Mouse (Mus musculus): ENCODE measurements around the gene Tmem109.

Gene Tmem109

DNA sequence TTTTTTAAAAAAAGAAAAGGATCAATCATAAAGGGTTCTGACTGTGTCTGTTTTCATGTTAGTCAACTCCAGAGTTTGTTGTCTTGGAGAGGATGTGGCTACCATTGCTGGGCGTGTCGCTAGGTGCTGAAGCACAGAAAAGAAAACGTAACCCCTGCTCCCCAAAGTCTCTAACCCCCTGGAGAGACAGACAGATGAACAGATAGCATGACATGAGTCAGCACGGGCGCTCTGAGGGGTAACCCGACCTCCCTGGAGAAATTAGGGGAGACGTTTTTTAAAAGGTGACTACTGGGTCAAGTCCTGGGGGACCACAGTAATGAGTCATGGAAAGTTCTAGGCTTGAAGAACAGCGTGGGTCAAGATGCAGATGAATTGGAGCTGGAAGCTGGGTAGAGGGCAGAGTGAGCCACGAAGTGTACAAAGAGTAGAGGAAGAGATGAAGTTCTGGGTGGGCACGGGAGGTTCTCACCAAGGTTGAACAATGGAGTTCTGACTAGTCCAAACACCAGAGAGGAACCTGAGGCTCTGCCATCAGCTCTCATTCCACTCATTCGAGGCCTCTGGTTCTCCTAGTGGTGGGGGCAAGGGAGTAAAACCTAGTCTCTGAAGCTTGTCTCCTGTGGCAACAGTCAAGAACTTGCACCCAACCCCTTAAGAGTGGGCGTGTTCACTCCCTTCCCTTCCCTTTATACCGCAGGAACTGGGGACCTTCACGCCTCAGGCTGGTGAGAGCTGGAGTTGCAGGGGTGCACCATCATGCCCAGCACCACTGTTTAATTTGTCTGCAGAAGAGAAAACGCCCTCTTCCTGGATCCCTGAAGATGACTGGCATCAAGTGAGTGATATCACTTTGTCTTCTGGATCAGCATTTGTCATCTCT lies 42.5 kb downstream of the Tmem109 start, which contains the start of gene Slc15a3:
Gene Slc15a3 (plus strand): TSS at position 718 of the 883 bp plus-strand sequence.
- DNase-seq: no peak

DNA sequence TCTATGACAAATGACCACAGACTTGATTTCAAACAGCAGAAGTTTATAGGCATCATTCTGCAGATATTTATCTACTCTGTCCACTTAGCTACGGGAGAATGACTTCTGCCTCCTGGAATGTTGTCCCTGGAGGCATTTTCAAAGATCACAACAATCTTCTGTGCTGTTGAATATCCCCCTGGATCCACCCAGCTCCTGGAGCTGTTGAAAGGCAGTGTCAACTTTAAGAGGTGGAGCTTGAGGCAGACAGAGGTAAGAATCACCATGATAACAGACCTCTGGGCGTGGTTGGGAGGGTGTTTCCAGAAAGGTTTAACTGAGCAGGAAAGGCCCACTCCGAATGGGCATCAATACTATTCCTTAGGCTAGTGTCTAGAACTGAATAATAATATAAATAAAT lies 46.1 kb downstream of the Tmem109 start:
- no peak for DNase-seq

- DNase-seq: no peak
These were observed 48.2 kb downstream of the Tmem109 start for GRCm38 (mm10) chr19:10833611-10834010.

DNA sequence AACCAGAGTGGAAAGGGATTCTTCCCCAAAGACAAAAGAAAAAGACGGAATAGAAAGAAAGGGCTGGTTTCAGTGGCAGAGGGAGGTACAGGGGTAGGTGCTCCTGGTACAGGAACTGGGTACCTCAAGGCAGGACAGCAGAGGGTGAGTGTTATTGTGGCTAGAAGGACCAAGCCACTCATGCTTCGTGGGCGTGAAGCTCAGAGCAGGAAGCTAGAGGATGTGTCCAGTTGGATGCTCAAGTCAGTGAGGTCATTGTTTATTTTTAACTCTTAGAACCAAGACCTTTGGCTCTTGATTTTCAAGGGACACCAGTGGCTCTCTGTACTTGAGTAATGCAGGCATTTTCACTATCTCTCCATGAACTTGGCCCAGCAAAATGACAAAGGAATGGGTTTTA lies 49.8 kb downstream of the Tmem109 start:
- peak; percentile 38 for DNase-seq

- peak; percentile 89 for DNase-seq
These were observed 50.4 kb downstream of the Tmem109 start for GRCm38 (mm10) chr19:10831424-10831823.

GRCm38 (mm10) chr19:10829436-10830175 lies 52.2 kb downstream of the Tmem109 start, which contains the start of gene Cd6:
TSS of gene Cd6 (minus strand) at chr19:10830058.
- DNase-seq: no peak

DNA sequence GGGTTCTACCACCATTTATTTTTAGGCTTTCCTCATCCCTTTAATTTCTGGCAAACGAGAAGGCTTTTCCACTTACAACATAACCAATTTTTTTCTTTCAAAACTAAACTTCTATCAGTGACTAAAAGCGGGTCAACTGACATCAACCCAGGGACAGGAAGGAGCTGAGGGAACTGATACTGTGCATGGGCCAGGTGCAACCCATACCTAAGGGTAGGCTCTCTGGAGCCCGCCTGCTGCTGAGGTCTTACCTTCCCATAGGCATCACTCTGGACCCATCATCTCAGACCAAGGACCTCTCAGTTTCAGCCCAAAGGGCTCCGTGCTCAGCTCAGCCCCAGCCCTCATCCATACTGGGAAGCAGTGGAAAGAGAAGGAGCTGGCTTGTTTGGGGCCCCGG lies 53.5 kb downstream of the Tmem109 start:
- DNase-seq: no peak

- DNase-seq: no peak
These were observed 57.7 kb downstream of the Tmem109 start for GRCm38 (mm10) chr19:10824061-10824460.

- no peak for DNase-seq
These were observed 59.3 kb downstream of the Tmem109 start for GRCm38 (mm10) chr19:10822534-10822933.

GRCm38 (mm10) chr19:10821319-10821718 lies 60.5 kb downstream of the Tmem109 start:
- no peak for DNase-seq
